Mouse (Mus musculus) bone marrow, adult 2 months (tissue): ENCODE data around the gene Sbno1. TPM values are rescaled to one million over a fixed set of nuclear protein-coding genes. Genes with fewer than 3 reads are reported as not detected.
A peak's percentile ranks its signal among the peaks of the same experiment; 100 is the strongest.

Source experiments
- H3K27ac ChIP-seq: fragments of 200-500 bp; 2 replicates; pipeline ENCODE4 v1.5.1; 2012; ENCODE audit warnings: low read depth, mild to moderate bottlenecking, control low read depth, inconsistent platforms, low read length; ENCODE audit not compliant: control insufficient read depth, poor library complexity, insufficient read depth
- H3K4me1 ChIP-seq: fragments of 200-500 bp; 2 replicates; pipeline ENCODE4 v1.6.1; 2011; ENCODE audit warnings: low read length; ENCODE audit not compliant: control insufficient read depth, insufficient read depth
- H3K4me3 ChIP-seq: fragments of 200-500 bp; replicated peaks from 2 replicates; pipeline ENCODE3; 2011; ENCODE audit warnings: mild to moderate bottlenecking, low read depth, low read length, control low read depth; ENCODE audit not compliant: control insufficient read depth
- CTCF ChIP-seq: fragments of 200-500 bp; IDR thresholded peaks from 2 replicates; pipeline ENCODE4 v1.5.1; 2011; ENCODE audit warnings: low read length, control low read depth; ENCODE audit not compliant: control insufficient read depth, insufficient read depth
- POLR2A ChIP-seq: fragments of 200-500 bp; IDR thresholded peaks from 2 replicates; pipeline ENCODE4 v1.6.1; 2011; ENCODE audit warnings: low read depth, mild to moderate bottlenecking, control low read depth, low read length, borderline replicate concordance; ENCODE audit not compliant: control insufficient read depth
- WGBS: fragments of 180-500 bp; shearing (Covaris S2); methylation state at CpG from one replicate; pipeline ENCODE4 v1.1.7; 2018; 5-methylcytosine and 5-hydroxymethylcytosine counted together
- polyA plus RNA-seq: library from polyadenylated mRNA; stranded (reverse); fragments of >200 nt; gene quantifications from 2 replicates; pipeline ENCODE4 v1.2.4, GENCODE M21; 2011; ENCODE audit warnings: low replicate concordance; ENCODE audit not compliant: missing spikeins, insufficient read depth, insufficient read length

The Sbno1 gene
- polyA plus RNA-seq, 1 experiment = 50.4 TPM

DNA sequence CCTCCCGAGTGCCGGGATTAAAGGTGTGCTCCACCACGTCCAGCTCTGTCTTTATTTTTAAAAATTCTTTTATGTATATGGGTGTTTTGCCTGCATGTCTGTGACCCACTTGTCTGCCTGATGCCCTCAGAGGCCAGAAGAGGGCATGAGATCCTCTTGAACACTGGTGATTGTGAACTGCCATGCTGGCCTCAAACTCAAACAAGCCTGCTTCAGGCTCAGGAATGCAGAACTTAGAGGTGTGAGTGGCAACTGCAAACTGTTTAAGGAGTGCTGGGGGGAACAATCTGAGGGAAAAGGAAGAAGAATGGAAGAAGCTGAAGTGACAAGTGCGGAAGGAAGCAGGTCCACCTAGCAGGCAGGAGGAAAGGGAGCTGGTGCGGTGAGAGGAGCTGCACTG is 12.4 kb upstream of the Sbno1 start:
- TF ChIP-seq CTCF (peak; percentile 78), POLR2A (no peak)
- Histone ChIP-seq H3K4me3 (no peak overlapping the region), H3K27ac (peak overlapping the region; percentile 50), H3K4me1 (peaks cover 6% of the 10 kb centered on the region)
- WGBS = 35% methylated on average over 5 of the region's 5 CpGs

DNA sequence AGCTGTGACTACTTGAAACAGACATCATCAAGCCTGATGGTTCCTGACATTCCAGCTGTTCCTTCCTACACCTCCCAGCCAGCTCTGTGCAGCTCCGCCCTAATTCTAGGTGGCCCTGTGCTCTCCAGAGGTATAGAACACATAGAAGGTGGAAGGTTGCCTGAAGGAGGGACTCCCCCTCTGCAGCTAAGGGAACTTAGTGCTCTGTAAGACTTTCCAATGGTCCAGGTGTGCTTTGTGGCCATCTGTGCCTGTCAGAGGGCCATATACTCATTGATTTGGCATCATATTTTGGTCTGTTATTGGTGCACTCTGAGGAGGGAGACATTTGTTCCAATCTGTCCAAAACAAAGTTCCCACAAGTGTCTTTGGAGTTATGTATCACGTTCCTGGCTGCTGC is 7.2 kb upstream of the Sbno1 start:
- no peak overlapping the region for H3K4me3 ChIP-seq
- TF ChIP-seq CTCF (no peak), POLR2A (no peak)
- 72% methylated on average over 2 of the region's 2 CpGs for WGBS
- no peak overlapping the region for H3K27ac ChIP-seq
- H3K4me1 ChIP-seq = no peaks in the 10 kb centered on the region

DNA sequence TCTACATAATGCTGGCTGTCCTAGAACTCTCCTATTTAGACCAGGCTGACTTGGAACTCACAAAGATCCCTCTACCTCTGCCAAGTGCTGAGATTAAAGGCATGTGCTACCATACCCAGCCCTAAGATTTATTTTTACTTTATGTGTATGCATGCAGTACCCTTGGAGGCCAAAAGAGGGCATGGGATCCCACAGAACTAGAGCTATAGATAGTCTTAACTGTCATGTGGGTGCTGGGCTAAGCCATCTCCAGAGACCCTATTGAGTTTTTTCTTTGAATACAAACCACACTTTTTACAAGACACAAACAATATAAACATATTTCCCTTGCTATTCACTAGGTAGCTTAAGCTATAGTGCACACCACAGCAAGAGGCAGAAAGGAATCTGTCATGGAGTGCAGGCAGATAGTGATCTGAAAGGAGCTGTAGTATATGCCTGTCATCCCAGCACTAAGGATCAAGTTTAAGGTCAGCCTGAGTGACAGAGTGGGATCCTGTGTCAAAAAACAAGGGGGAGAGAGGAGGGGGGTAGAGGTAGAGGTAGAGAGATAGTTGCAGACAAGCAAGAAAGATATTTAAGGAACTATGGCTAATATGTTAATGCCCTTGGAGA is 6.7 kb upstream of the Sbno1 start:
- H3K4me3 ChIP-seq = no peak overlapping the region
- TF ChIP-seq CTCF (peak; percentile 32), POLR2A (no peak)
- no peak overlapping the region for H3K27ac ChIP-seq
- no peaks in the 10 kb centered on the region for H3K4me1 ChIP-seq

DNA sequence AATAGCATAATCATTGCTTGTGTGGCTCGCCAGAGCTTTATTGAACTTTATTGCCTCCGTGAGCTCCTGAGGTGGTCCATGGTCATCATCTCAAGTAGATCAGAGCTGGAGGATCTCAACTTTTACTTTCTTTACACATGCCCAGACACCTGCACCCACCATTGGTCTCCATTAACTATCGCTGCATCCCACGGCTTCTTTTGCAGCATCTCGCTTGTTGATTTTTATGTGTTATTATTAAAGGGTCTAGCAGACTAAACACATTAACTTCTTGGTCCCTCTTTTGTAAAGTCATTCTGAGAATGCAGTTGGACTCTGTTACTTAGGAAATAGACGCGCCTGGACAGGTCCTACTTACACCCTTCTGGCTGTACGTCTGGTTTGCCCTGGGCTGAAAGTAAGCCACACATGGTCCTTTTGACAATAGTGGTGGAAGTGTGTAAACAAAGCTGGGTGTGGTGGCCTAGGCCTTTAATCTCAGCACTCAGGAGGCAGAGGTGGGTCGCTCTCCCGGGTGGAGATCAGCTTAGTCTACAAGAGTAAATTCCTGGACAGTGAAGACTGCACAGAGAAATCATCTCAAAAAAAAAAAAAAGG is 772 bp upstream of the Sbno1 start:
- WGBS = 92% methylated on average over 10 of the region's 10 CpGs
- Histone ChIP-seq H3K4me1 (no peaks in the 10 kb centered on the region; the same call in 1 of the 2 replicates), H3K27ac (no peak overlapping the region; the same call in 1 of the 2 replicates), H3K4me3 (no peak overlapping the region)
- TF ChIP-seq POLR2A (no peak), CTCF (no peak)

DNA sequence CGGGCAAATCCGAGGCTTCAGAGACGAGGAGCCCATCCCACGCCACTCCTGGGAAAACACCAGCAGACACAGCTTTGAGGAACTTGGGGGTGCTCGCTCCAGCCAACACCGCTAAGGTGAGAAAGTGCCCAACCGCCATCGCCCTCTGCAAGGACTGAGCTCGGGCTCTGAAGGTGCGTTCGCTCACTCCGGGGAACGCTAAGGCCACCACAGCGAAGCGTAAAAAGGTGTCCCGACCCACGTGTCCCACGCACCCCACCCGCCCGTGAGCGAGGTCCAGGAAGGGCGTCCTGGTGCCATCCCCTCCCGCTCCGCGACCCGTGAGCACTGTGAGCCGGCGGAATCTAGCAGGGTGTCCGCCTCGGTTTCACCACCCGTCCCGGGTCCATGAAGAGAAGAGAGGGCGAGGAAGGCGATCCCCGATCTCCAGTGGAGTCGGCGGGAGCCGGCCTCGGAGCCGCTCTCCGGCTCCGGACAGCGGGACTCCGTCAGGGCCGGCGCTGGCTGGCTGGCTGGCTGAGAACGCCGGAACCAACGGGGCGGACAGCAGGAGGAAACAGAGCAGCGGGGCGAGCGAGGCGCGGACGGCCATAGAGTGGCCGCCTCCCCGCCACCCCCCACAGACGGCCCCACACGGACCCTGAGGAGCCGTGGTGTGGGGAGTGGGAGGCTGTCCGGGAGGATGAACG is 934 bp downstream of the Sbno1 start:
- TF ChIP-seq POLR2A (no peak), CTCF (no peak)
- WGBS = under 1% methylated on average over 63 of the region's 63 CpGs
- H3K4me1 ChIP-seq = no peaks in the 10 kb centered on the region; the same call in 1 of the 2 replicates
- peak overlapping the region; percentile 88 for H3K27ac ChIP-seq
- peak overlapping the region; percentile 86 for H3K4me3 ChIP-seq

DNA sequence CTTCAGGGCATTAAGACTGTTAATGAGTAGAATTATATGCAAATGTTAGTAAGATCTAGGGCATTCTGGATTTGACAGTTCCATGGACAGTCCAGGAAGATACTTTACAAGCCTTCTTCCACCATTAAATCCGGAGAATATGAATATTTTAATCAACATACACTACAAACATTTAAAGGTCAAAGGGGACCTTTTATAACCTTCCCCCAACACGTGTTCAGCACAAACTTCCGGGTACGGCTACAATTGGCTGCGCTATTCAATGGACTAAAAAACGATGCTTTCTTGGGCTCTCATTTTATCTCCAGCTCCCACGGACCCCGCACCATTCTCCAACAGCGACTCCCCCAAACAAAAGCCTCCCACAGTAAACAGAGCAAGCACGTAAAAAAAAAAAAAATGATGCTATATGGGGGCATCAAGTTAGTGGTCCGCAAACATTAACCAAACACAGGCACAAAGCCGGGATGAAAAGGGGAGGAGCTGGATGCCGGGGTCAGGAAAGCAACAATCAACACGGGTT is 1.5 kb downstream of the Sbno1 start:
- under 1% methylated on average over 14 of the region's 14 CpGs for WGBS
- H3K27ac ChIP-seq = peak overlapping the region; percentile 88
- no peak for TF ChIP-seq POLR2A
- no peak for TF ChIP-seq CTCF
- H3K4me3 ChIP-seq = peak overlapping the region; percentile 86
- no peaks in the 10 kb centered on the region; the same call in 1 of the 2 replicates for H3K4me1 ChIP-seq

DNA sequence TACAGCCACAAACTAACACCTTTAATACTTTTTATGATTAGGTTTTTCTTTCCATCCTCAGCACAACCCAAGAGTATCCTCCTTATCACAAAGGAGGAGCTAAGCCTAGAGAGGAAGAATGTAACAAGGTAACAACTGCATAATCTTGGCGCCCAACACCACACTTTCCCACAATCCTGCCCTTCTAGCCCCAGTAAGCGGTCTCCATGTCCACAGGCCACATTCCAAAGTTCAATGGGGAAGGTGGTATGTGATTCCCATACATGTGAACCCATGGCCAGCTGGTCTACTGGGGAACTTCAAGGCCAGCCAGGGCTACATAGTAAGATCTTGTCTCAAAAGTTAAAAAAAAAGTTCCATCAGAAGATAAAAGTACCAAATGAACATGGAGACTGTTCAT is 4.0 kb downstream of the Sbno1 start:
- Histone ChIP-seq H3K4me3 (no peak overlapping the region), H3K4me1 (no peaks in the 10 kb centered on the region; the same call in 1 of the 2 replicates), H3K27ac (no peak overlapping the region)
- TF ChIP-seq CTCF = no peak
- TF ChIP-seq POLR2A = no peak
- WGBS = 81% methylated on average over 2 of the region's 2 CpGs

DNA sequence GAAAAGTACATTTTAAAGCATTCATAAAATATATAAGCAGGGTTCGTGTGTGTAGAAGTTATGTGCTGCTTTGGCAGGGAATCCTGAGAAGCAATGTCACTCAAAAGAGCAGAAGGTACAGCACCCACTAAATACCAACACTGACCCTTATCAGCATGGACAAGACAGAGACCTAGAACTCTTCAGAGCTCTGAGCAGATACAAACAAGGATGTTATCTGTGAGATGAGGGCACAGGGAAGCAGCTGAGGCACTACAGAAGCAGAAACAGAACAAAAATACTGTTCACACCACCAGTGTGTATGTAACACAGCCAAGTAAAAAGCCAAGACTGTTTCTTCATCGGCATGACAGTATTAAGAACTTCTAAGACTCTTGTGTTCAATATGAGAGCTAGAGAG is 6.9 kb downstream of the Sbno1 start:
- 58% methylated on average over 2 of the region's 2 CpGs for WGBS
- H3K4me3 ChIP-seq = no peak overlapping the region
- H3K4me1 ChIP-seq = no peaks in the 10 kb centered on the region; the same call in 1 of the 2 replicates

More for the DNA sequence above, 6.9 kb downstream of the Sbno1 start:
- H3K27ac ChIP-seq = no peak overlapping the region
- TF ChIP-seq CTCF (no peak), POLR2A (no peak)
